Mouse (Mus musculus): ENCODE results near the gene Macf1. TPM values are rescaled to one million over a fixed set of nuclear protein-coding genes. Genes with fewer than 3 reads are reported as not detected.
A peak's percentile ranks its signal among the peaks of the same experiment; 100 is the strongest.

The Macf1 gene
- polyA plus RNA-seq, 1 experiment from 2014 or later = 82.6 TPM

- no peaks in the 10 kb centered on the region for H3K9me3 ChIP-seq
- no peak overlapping the region for H3K4me3 ChIP-seq
- no peak for ATAC-seq (replicated peaks)
- 0 out of 2 replicates have a peak, but pooled peaks cover 7% of the 10 kb centered on the region for H3K4me1 ChIP-seq
- H3K27me3 ChIP-seq (replicated peaks) = no peaks in the 10 kb centered on the region
- peaks cover 41% of the 10 kb centered on the region for H3K36me3 ChIP-seq (replicated peaks)
- H3K4me2 ChIP-seq = no peak overlapping the region
- WGBS = 92% methylated on average over 5 of the region's 5 CpGs
- no peak overlapping the region for H3K9ac ChIP-seq
- no peak overlapping the region for H3K27ac ChIP-seq
Observed at GRCm38 (mm10) chr4:123397643-123398434, 286.3 kb downstream of the Macf1 start.

GRCm38 (mm10) chr4:123397049-123397448 is 287.1 kb downstream of the Macf1 start:
- Histone ChIP-seq H3K36me3 (replicated peaks) (peaks cover 45% of the 10 kb centered on the region), H3K9me3 (no peaks in the 10 kb centered on the region), H3K27ac (no peak overlapping the region), H3K9ac (no peak overlapping the region), H3K4me2 (no peak overlapping the region), H3K27me3 (replicated peaks) (no peaks in the 10 kb centered on the region), H3K4me3 (no peak overlapping the region), H3K4me1 (0 out of 2 replicates have a peak, but pooled peaks cover 5% of the 10 kb centered on the region)
- WGBS = 94% methylated on average over 8 of the region's 8 CpGs
- no peak for ATAC-seq (replicated peaks)

GRCm38 (mm10) chr4:123395435-123396000 is 288.6 kb downstream of the Macf1 start:
- Histone ChIP-seq H3K36me3 (replicated peaks) (peaks cover 51% of the 10 kb centered on the region), H3K9me3 (no peaks in the 10 kb centered on the region), H3K27ac (no peak overlapping the region), H3K27me3 (replicated peaks) (no peaks in the 10 kb centered on the region), H3K4me1 (no peaks in the 10 kb centered on the region), H3K4me3 (no peak overlapping the region), H3K4me2 (no peak overlapping the region), H3K9ac (no peak overlapping the region)
- WGBS = 98% methylated on average over 2 of the region's 2 CpGs
- ATAC-seq (replicated peaks) = no peak

- Histone ChIP-seq H3K9me3 (no peaks in the 10 kb centered on the region), H3K4me3 (no peak overlapping the region), H3K36me3 (replicated peaks) (peaks cover 58% of the 10 kb centered on the region), H3K9ac (no peak overlapping the region), H3K27ac (no peak overlapping the region), H3K4me2 (no peak overlapping the region), H3K4me1 (no peaks in the 10 kb centered on the region), H3K27me3 (replicated peaks) (no peaks in the 10 kb centered on the region)
- 89% methylated on average over 5 of the region's 5 CpGs for WGBS
- ATAC-seq (replicated peaks) = no peak
Observed at GRCm38 (mm10) chr4:123394878-123395277, 289.3 kb downstream of the Macf1 start.

GRCm38 (mm10) chr4:123394269-123394668 is 289.9 kb downstream of the Macf1 start:
- ATAC-seq (replicated peaks) = no peak
- no peak overlapping the region for H3K4me2 ChIP-seq
- peaks cover 62% of the 10 kb centered on the region for H3K36me3 ChIP-seq (replicated peaks)
- 76% methylated on average over 1 of the region's 1 CpGs for WGBS
- no peaks in the 10 kb centered on the region for H3K27me3 ChIP-seq (replicated peaks)
- H3K9me3 ChIP-seq = no peaks in the 10 kb centered on the region
- no peak overlapping the region for H3K4me3 ChIP-seq
- H3K27ac ChIP-seq = no peak overlapping the region
- H3K9ac ChIP-seq = no peak overlapping the region
- H3K4me1 ChIP-seq = no peaks in the 10 kb centered on the region

GRCm38 (mm10) chr4:123393004-123393403 is 291.2 kb downstream of the Macf1 start:
- Histone ChIP-seq H3K4me1 (no peaks in the 10 kb centered on the region), H3K27me3 (replicated peaks) (no peaks in the 10 kb centered on the region), H3K27ac (no peak overlapping the region), H3K4me3 (no peak overlapping the region), H3K4me2 (no peak overlapping the region), H3K9ac (no peak overlapping the region), H3K36me3 (replicated peaks) (peaks cover 68% of the 10 kb centered on the region), H3K9me3 (no peaks in the 10 kb centered on the region)
- no peak for ATAC-seq (replicated peaks)
- 93% methylated on average over 3 of the region's 3 CpGs for WGBS

GRCm38 (mm10) chr4:123392187-123392586 is 292.0 kb downstream of the Macf1 start:
- H3K27ac ChIP-seq = no peak overlapping the region
- ATAC-seq (replicated peaks) = no peak
- no peak overlapping the region for H3K4me2 ChIP-seq
- no peak overlapping the region for H3K9ac ChIP-seq
- no peaks in the 10 kb centered on the region for H3K27me3 ChIP-seq (replicated peaks)
- no peak overlapping the region for H3K4me3 ChIP-seq
- no peaks in the 10 kb centered on the region for H3K4me1 ChIP-seq
- no peaks in the 10 kb centered on the region for H3K9me3 ChIP-seq
- WGBS = 96% methylated on average over 1 of the region's 1 CpGs
- peaks cover 67% of the 10 kb centered on the region for H3K36me3 ChIP-seq (replicated peaks)

- 34% methylated on average over 1 of the region's 1 CpGs for WGBS
- ATAC-seq (replicated peaks) = no peak
- 0 out of 2 replicates have a peak overlapping the region, but pooled peaks have one; percentile 13 for H3K27ac ChIP-seq
Observed at GRCm38 (mm10) chr4:123385028-123385427, 299.1 kb downstream of the Macf1 start.

GRCm38 (mm10) chr4:123383173-123383572 is 301.0 kb downstream of the Macf1 start:
- Histone ChIP-seq H3K36me3 (replicated peaks) (peaks cover 75% of the 10 kb centered on the region), H3K27ac (no peak overlapping the region), H3K4me2 (no peak overlapping the region), H3K4me3 (no peak overlapping the region), H3K4me1 (no peaks in the 10 kb centered on the region), H3K27me3 (replicated peaks) (no peaks in the 10 kb centered on the region), H3K9ac (no peak overlapping the region), H3K9me3 (no peaks in the 10 kb centered on the region)
- WGBS = 94% methylated on average over 7 of the region's 7 CpGs
- ATAC-seq (replicated peaks) = no peak

More at GRCm38 (mm10) chr4:123385028-123385427, 299.1 kb downstream of the Macf1 start:
- H3K4me2 ChIP-seq = no peak overlapping the region
- H3K4me3 ChIP-seq = no peak overlapping the region
- no peaks in the 10 kb centered on the region for H3K4me1 ChIP-seq
- H3K9me3 ChIP-seq = no peaks in the 10 kb centered on the region
- H3K27me3 ChIP-seq (replicated peaks) = no peaks in the 10 kb centered on the region
- H3K36me3 ChIP-seq (replicated peaks) = peaks cover 75% of the 10 kb centered on the region
- no peak overlapping the region for H3K9ac ChIP-seq

- 93% methylated on average over 4 of the region's 4 CpGs for WGBS
Observed at GRCm38 (mm10) chr4:123382051-123382450, 302.1 kb downstream of the Macf1 start.

GRCm38 (mm10) chr4:123381598-123381997 is 302.6 kb downstream of the Macf1 start:
- no peaks in the 10 kb centered on the region for H3K27me3 ChIP-seq (replicated peaks)
- H3K9ac ChIP-seq = no peak overlapping the region
- H3K4me3 ChIP-seq = no peak overlapping the region
- no peak overlapping the region for H3K4me2 ChIP-seq
- H3K9me3 ChIP-seq = no peaks in the 10 kb centered on the region
- H3K4me1 ChIP-seq = no peaks in the 10 kb centered on the region
- WGBS = 94% methylated on average over 11 of the region's 11 CpGs
- ATAC-seq (replicated peaks) = no peak
- H3K27ac ChIP-seq = no peak overlapping the region
- H3K36me3 ChIP-seq (replicated peaks) = peaks cover 81% of the 10 kb centered on the region

More at GRCm38 (mm10) chr4:123382051-123382450, 302.1 kb downstream of the Macf1 start:
- Histone ChIP-seq H3K4me2 (no peak overlapping the region), H3K9ac (no peak overlapping the region), H3K27ac (no peak overlapping the region), H3K4me1 (no peaks in the 10 kb centered on the region), H3K4me3 (no peak overlapping the region), H3K27me3 (replicated peaks) (no peaks in the 10 kb centered on the region), H3K36me3 (replicated peaks) (peaks cover 78% of the 10 kb centered on the region), H3K9me3 (no peaks in the 10 kb centered on the region)
- no peak for ATAC-seq (replicated peaks)

- H3K4me3 ChIP-seq = no peak overlapping the region
- no peak for ATAC-seq (replicated peaks)
- WGBS = 97% methylated on average over 3 of the region's 3 CpGs
Observed at GRCm38 (mm10) chr4:123376031-123376430, 308.1 kb downstream of the Macf1 start.

More at GRCm38 (mm10) chr4:123376031-123376430, 308.1 kb downstream of the Macf1 start:
- Histone ChIP-seq H3K9ac (no peak overlapping the region), H3K9me3 (no peaks in the 10 kb centered on the region), H3K27ac (no peak overlapping the region), H3K4me1 (no peaks in the 10 kb centered on the region), H3K4me2 (no peak overlapping the region), H3K27me3 (replicated peaks) (no peaks in the 10 kb centered on the region), H3K36me3 (replicated peaks) (peaks cover 78% of the 10 kb centered on the region)

All from midbrain, embryonic 15.5 days (tissue).